Mouse (Mus musculus) liver, embryonic 14.5 days (tissue): ENCODE results near the gene Gm9945. TPM values are rescaled to one million over a fixed set of nuclear protein-coding genes. Genes with fewer than 3 reads are reported as not detected.

ENCODE experiments used
- ATAC-seq: fragments of 200-750 bp; cut with Nextera tagmentation; 2 replicates; pipeline ENCODE4 v1.8.0; 2017; ENCODE audit warnings: moderate number of reproducible peaks, mild to moderate bottlenecking, moderate library complexity; ENCODE audit not compliant: insufficient read depth
- DNase-seq, 3 experiments: peaks; one replicate each; pipeline ENCODE4 v3.0.0-alpha.2; 2012 to 2013; ENCODE audit warnings: low read depth in 3 of 3, low spot score in 3 of 3
- H3K27ac ChIP-seq: fragments of 300-500 bp; sonication (generic); 2 replicates; pipeline ENCODE4 v1.5.1; 2014; ENCODE audit warnings: moderate library complexity, mild to moderate bottlenecking, control low read depth, inconsistent platforms
- H3K27me3 ChIP-seq: fragments of 300-500 bp; sonication (generic); 2 replicates; pipeline ENCODE4 v1.6.1; 2014; ENCODE audit warnings: mild to moderate bottlenecking, low read length, moderate library complexity; ENCODE audit not compliant: control insufficient read depth, insufficient read depth
- H3K36me3 ChIP-seq: fragments of 300-500 bp; sonication (generic); replicated peaks from 2 replicates; pipeline ENCODE4 v1.6.1; 2014; ENCODE audit warnings: low read depth; ENCODE audit not compliant: control insufficient read depth, insufficient read depth
- H3K4me1 ChIP-seq, 2 experiments: fragments of 200-500 bp in 1 of 2; fragments of 300-500 bp in 1 of 2; sonication (generic) in 1 of 2; replicated peaks; 2 replicates each; pipeline ENCODE4 v1.6.1; 2012 to 2014; ENCODE audit warnings: antibody characterized with exemption in 1 of 2, inconsistent platforms in 1 of 2, low read length in 1 of 2; ENCODE audit not compliant: control insufficient read depth in 2 of 2, insufficient read depth in 2 of 2
- H3K4me2 ChIP-seq: fragments of 300-500 bp; sonication (generic); 2 replicates; pipeline ENCODE4 v1.6.1; 2014; ENCODE audit warnings: low read depth, mild to moderate bottlenecking, control low read depth, moderate library complexity
- H3K4me3 ChIP-seq, 2 experiments: fragments of 200-500 bp in 1 of 2; fragments of 300-500 bp in 1 of 2; sonication (generic) in 1 of 2; 2 replicates each; pipeline ENCODE4 v1.5.1; 2012 to 2014; ENCODE audit warnings: low read depth in 2 of 2, low read length in 2 of 2, mild to moderate bottlenecking in 2 of 2, control low read depth in 1 of 2, inconsistent platforms in 1 of 2, moderate library complexity in 1 of 2; ENCODE audit not compliant: insufficient read depth in 1 of 2
- H3K9ac ChIP-seq: fragments of 300-500 bp; sonication (generic); replicated peaks from 2 replicates; pipeline ENCODE4 v1.6.1; 2014; ENCODE audit warnings: mild to moderate bottlenecking, control low read depth, moderate library complexity
- H3K9me3 ChIP-seq: fragments of 300-500 bp; sonication (generic); 2 replicates; pipeline ENCODE4 v1.6.1; 2016; ENCODE audit warnings: low read length, mixed read lengths; ENCODE audit not compliant: control insufficient read depth
- CTCF ChIP-seq: IDR thresholded peaks from 2 replicates; pipeline ENCODE4 v1.5.1; 2016; ENCODE audit warnings: antibody characterized with exemption, low read depth, control low read depth
- EP300 ChIP-seq: IDR thresholded peaks from 2 replicates; pipeline ENCODE4 v1.6.1; 2016; ENCODE audit warnings: antibody characterized with exemption, low read depth
- WGBS: fragments of 180-500 bp; shearing (Covaris S2); extraction: QIAGEN DNeasy Blood & Tissue Kit; methylation state at CpG from one replicate; pipeline ENCODE4 v1.1.7; 2014; ENCODE audit not compliant: insufficient replicate concordance; 5-methylcytosine and 5-hydroxymethylcytosine counted together
- polyA plus RNA-seq, 2 experiments: library from polyadenylated mRNA; depleted of rRNA in 1 of 2; stranded (reverse) in 1 of 2; unstranded in 1 of 2; fragments of >200 nt; fragmentation: Nextera tagmentation in 1 of 2; extraction: Ambion mirVana in 1 of 2; gene quantifications; 2 replicates each; pipeline versions ENCODE4 v1.2.1 to v1.2.3; 2012 to 2014

Gm9945 gene
- polyA plus RNA-seq, 2 experiments, result 0.27 to 0.46 TPM

DNA sequence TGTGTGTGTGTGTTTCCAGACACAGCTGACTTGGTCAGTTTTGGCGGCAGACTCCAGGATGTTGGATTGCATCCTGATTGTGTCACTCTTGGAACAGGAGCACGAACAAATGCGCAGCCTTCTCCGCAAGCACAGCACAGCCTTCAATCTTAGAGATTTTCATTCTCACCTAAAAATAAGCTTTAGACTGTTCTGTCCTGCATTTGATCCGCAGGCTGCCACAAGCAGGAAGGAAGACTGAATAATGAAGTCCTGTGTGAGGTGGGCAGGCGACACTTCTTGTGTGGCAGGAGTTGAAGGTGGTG, 49.2 kb downstream of the Gm9945 start:
- no peak overlapping the region for H3K4me2 ChIP-seq
- ATAC-seq, result no peak
- DNase-seq, result no peak
- WGBS, result 60% methylated on average over 6 of the region's 6 CpGs
- no peak overlapping the region for H3K4me3 ChIP-seq
- no peaks in the 10 kb centered on the region for H3K9me3 ChIP-seq
- no peaks in the 10 kb centered on the region for H3K27me3 ChIP-seq
- no peak overlapping the region for H3K9ac ChIP-seq
- peaks cover 18% of the 10 kb centered on the region for H3K36me3 ChIP-seq
- TF ChIP-seq CTCF (no peak), EP300 (no peak)
- no peak overlapping the region for H3K27ac ChIP-seq
- peaks cover 2 to 6% of the 10 kb centered on the region in 2 experiments; a peak in 3 of 4 replicates for H3K4me1 ChIP-seq

DNA sequence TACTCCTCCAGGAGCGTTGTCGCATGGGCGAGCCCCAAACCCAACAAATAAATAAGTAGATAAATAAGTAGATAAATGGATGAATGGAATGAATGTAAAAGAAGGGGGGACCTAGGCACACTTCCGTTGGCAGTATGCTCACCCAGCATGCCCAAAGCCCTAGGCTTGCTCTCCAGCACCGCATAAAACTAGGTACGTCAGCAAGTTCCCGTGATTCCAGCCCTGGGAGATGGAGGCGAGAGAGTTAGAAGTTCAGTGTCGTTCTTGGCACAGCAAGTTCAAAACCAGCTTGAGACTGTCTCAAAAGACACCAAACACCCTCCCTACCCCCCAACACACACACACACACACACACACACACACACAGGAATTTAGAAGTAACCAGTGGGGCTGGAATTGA, 50.0 kb downstream of the Gm9945 start:
- Histone ChIP-seq H3K9ac (no peak overlapping the region), H3K9me3 (no peaks in the 10 kb centered on the region), H3K4me2 (no peak overlapping the region), H3K27me3 (no peaks in the 10 kb centered on the region), H3K4me1 (peaks cover 2 to 6% of the 10 kb centered on the region in 2 experiments; a peak in 3 of 4 replicates), H3K4me3 (no peak overlapping the region), H3K27ac (no peak overlapping the region), H3K36me3 (peaks cover 25% of the 10 kb centered on the region)
- 84% methylated on average over 9 of the region's 9 CpGs for WGBS
- ATAC-seq (no peak), DNase-seq (no peak)
- TF ChIP-seq CTCF (no peak), EP300 (no peak)

Other genes with a start within 250 kb of the Gm9945 start
- gene Hspa4, start 179.7 kb upstream of the Gm9945 start, polyA plus RNA-seq (2012; rRNA removed), result 14.4 and 26.6 TPM in 2 replicates
- gene Hspa4, start 179.7 kb upstream of the Gm9945 start, polyA plus RNA-seq (2014; fragmentation: Nextera tagmentation; extraction: Ambion mirVana), result 47.0 and 50.3 TPM in 2 replicates
- gene Zcchc10, start 155.5 kb upstream of the Gm9945 start, polyA plus RNA-seq (2012; rRNA removed), result 5.7 and 7.6 TPM in 2 replicates
- gene Zcchc10, start 155.5 kb upstream of the Gm9945 start, polyA plus RNA-seq (2014; fragmentation: Nextera tagmentation; extraction: Ambion mirVana), result 10.7 and 12.3 TPM in 2 replicates
- gene Aff4, start 129.3 kb upstream of the Gm9945 start, polyA plus RNA-seq (2012; rRNA removed), result 3.1 and 4.0 TPM in 2 replicates
- 7.2 and 8.7 TPM in 2 replicates for gene Aff4, start 129.3 kb upstream of the Gm9945 start, polyA plus RNA-seq (2014; fragmentation: Nextera tagmentation; extraction: Ambion mirVana)
- gene Leap2, start 57.0 kb upstream of the Gm9945 start, polyA plus RNA-seq (2012; rRNA removed), result 11.6 and 16.3 TPM in 2 replicates
- gene Leap2, start 57.0 kb upstream of the Gm9945 start, polyA plus RNA-seq (2014; fragmentation: Nextera tagmentation; extraction: Ambion mirVana), result 40.7 and 42.7 TPM in 2 replicates
- 117 and 237 TPM in 2 replicates for gene Uqcrq, start 49.3 kb upstream of the Gm9945 start, polyA plus RNA-seq (2012; rRNA removed)
- gene Uqcrq, start 49.3 kb upstream of the Gm9945 start, polyA plus RNA-seq (2014; fragmentation: Nextera tagmentation; extraction: Ambion mirVana), result 631 and 677 TPM in 2 replicates
- gene Gdf9, start 49.1 kb upstream of the Gm9945 start, polyA plus RNA-seq (2012; rRNA removed), result 0.12 and 0.24 TPM in 2 replicates
- 0.25 and 0.41 TPM in 2 replicates for gene Gdf9, start 49.1 kb upstream of the Gm9945 start, polyA plus RNA-seq (2014; fragmentation: Nextera tagmentation; extraction: Ambion mirVana)
- gene Gm10447, start 23.1 kb upstream of the Gm9945 start, polyA plus RNA-seq (2012; rRNA removed), result 0.15 and 0.19 TPM in 2 replicates
- gene Gm10447, start 23.1 kb upstream of the Gm9945 start, polyA plus RNA-seq (2014; fragmentation: Nextera tagmentation; extraction: Ambion mirVana), result not detected in 2 replicates
- 1.5 and 1.7 TPM in 2 replicates for gene Shroom1, start 23.0 kb upstream of the Gm9945 start, polyA plus RNA-seq (2012; rRNA removed)
- gene Shroom1, start 23.0 kb upstream of the Gm9945 start, polyA plus RNA-seq (2014; fragmentation: Nextera tagmentation; extraction: Ambion mirVana), result 1.6 and 1.7 TPM in 2 replicates
- gene Gm9837, start 9.7 kb upstream of the Gm9945 start, polyA plus RNA-seq (2012; rRNA removed), result not detected in 2 replicates
- not detected in 2 replicates for gene Gm9837, start 9.7 kb upstream of the Gm9945 start, polyA plus RNA-seq (2014; fragmentation: Nextera tagmentation; extraction: Ambion mirVana)
- 15.4 and 15.5 TPM in 2 replicates for gene Sowaha, start 108 bp downstream of the Gm9945 start, polyA plus RNA-seq (2012; rRNA removed)
- gene Sowaha, start 108 bp downstream of the Gm9945 start, polyA plus RNA-seq (2014; fragmentation: Nextera tagmentation; extraction: Ambion mirVana), result 13.1 and 13.8 TPM in 2 replicates
- 25.4 and 33.1 TPM in 2 replicates for gene Sept8, start 39.1 kb downstream of the Gm9945 start, polyA plus RNA-seq (2012; rRNA removed)
- 18.3 and 21.5 TPM in 2 replicates for gene Sept8, start 39.1 kb downstream of the Gm9945 start, polyA plus RNA-seq (2014; fragmentation: Nextera tagmentation; extraction: Ambion mirVana)
- 2.1 and 3.3 TPM in 2 replicates for gene Kif3a, start 87.2 kb downstream of the Gm9945 start, polyA plus RNA-seq (2012; rRNA removed)
- gene Kif3a, start 87.2 kb downstream of the Gm9945 start, polyA plus RNA-seq (2014; fragmentation: Nextera tagmentation; extraction: Ambion mirVana), result 6.4 and 7.7 TPM in 2 replicates
- 0.26 and 0.27 TPM in 2 replicates for gene Il4, start 138.5 kb downstream of the Gm9945 start, polyA plus RNA-seq (2012; rRNA removed)
- 0.61 and 0.73 TPM in 2 replicates for gene Il4, start 138.5 kb downstream of the Gm9945 start, polyA plus RNA-seq (2014; fragmentation: Nextera tagmentation; extraction: Ambion mirVana)
- 0.04 TPM in 1 of 2 replicates, not detected in the other for gene Il13, start 154.5 kb downstream of the Gm9945 start, polyA plus RNA-seq (2012; rRNA removed)
- not detected in 2 replicates for gene Il13, start 154.5 kb downstream of the Gm9945 start, polyA plus RNA-seq (2014; fragmentation: Nextera tagmentation; extraction: Ambion mirVana)
- gene Rad50, start 227.2 kb downstream of the Gm9945 start, polyA plus RNA-seq (2012; rRNA removed), result 3.1 and 5.1 TPM in 2 replicates
- gene Rad50, start 227.2 kb downstream of the Gm9945 start, polyA plus RNA-seq (2014; fragmentation: Nextera tagmentation; extraction: Ambion mirVana), result 10.0 and 10.3 TPM in 2 replicates
- gene Il5, start 240.6 kb downstream of the Gm9945 start, polyA plus RNA-seq (2012; rRNA removed), result not detected in 2 replicates
- gene Il5, start 240.6 kb downstream of the Gm9945 start, polyA plus RNA-seq (2014; fragmentation: Nextera tagmentation; extraction: Ambion mirVana), result not detected in 2 replicates